Mouse (Mus musculus): ENCODE data around the gene Cel. TPM values are rescaled to one million over a fixed set of nuclear protein-coding genes. Genes with fewer than 3 reads are reported as not detected.

Gene Cel
- polyA plus RNA-seq, 1 experiment from 2014 or later, result 0.05 TPM

DNA sequence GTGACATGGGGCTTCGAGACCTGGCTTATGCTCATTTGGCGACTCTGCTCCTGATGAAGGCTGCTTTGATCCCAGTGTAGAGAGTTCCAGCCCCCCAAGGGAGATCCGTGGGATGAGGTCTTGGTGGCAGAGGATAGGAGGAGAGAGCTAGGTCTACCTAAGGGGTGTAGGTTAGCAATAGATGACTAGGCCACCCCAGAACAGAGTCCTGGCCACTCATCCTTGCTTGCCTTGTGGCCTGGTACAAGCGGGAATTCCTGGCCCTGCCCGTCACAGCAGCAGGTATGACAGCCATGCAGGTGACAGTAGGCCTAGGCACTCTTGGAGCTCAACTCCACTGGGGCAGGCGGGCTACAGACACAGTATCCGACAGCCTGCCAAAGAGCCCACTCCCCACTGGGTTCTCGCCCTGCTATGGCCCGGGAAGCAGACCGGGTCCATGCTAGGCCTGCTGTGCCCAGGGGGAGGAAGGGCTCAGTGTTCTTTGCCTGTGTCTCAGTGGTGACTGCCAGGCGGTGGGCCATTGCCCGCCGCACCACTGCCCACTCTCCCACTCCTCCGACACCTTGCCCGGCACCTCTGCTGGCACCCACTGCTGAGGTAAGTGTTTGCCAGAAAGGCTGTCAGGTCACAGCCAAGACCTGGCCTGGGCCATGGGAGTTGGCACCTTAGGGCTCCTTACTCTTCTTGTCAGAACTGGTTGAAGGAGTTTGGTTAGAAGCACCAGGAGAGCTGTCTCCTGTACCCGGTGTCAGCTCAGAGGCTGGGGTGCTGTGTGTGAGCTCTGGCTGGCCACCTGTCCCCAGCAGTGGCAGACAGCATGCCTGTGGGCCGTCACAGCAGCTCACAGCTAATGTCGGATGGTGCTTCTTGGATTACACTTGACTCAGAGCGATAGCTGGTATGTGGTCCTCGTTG lies 35.5 kb downstream of the Cel start:
- Histone ChIP-seq H3K4me1 (replicated peaks) (peaks cover 37% of the 10 kb centered on the region), H3K36me3 (no peaks in the 10 kb centered on the region), H3K4me2 (no peak overlapping the region), H3K4me3 (replicated peaks) (no peak overlapping the region), H3K9me3 (replicated peaks) (no peaks in the 10 kb centered on the region), H3K27ac (no peak overlapping the region), H3K27me3 (no peaks in the 10 kb centered on the region), H3K9ac (no peak overlapping the region)
- ATAC-seq (ENCODE audit: low read depth) (no peak), DNase-seq (no peak)
- 75% methylated on average over 20 of the region's 20 CpGs for WGBS (ENCODE audit: insufficient replicate concordance)

DNA sequence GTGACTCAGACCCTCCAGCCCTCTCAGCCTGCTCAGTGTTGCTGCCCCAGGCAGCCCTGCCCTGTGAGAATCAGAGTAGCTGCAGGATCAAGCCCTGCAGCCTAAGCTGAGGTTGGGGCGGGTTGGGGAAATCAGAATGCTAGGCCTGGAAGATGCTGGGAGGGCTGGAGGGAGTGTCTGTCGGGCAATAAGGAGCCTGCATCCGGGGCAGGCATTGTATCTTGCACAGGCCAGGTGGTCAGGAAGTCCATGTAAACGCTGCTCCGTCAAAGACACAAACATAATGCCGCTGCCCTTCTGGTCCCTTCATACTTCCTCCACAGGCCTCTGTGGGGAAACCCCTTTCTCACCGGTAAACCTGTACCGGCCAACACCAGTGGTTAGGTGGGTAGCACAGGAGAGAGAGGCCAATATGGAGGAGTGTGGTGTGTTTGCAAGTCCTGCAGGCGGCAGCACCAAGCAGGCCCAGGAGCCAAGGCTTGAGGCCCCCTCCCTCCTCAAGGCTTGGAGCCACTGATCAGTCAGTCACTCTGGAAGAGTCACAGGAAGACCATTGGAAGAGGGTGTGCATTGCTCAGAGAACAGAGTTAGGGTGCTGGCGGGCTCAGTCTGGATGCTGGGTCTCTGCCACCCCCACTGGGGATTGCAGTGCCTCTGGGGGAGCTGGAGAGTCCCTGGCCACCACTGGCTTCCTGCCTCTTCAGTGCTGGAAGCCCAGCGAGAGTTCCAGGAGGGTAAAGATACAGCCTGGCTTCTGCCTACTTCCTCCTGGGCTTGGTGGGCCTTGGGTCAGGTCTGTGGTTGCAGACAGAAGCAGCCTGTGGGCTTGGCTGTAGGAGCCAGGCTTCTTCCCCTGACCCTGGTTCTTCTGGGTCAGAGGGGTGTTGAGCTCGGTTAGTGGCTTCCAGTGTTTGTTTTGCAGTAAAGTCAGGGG lies 37.0 kb downstream of the Cel start:
- Histone ChIP-seq H3K4me2 (no peak overlapping the region), H3K4me3 (replicated peaks) (no peak overlapping the region), H3K27ac (peak overlapping the region; percentile 51; the same call in 1 of the 2 replicates), H3K27me3 (no peaks in the 10 kb centered on the region), H3K36me3 (no peaks in the 10 kb centered on the region), H3K9ac (no peak overlapping the region), H3K4me1 (replicated peaks) (peaks cover 29% of the 10 kb centered on the region), H3K9me3 (replicated peaks) (no peaks in the 10 kb centered on the region)
- ATAC-seq (ENCODE audit: low read depth), result no peak
- DNase-seq, result no peak
- 26% methylated on average over 12 of the region's 12 CpGs for WGBS (ENCODE audit: insufficient replicate concordance)

- Histone ChIP-seq H3K4me3 (replicated peaks) (no peak overlapping the region), H3K9me3 (replicated peaks) (no peaks in the 10 kb centered on the region), H3K27ac (peak overlapping the region; percentile 51), H3K36me3 (no peaks in the 10 kb centered on the region), H3K4me1 (replicated peaks) (peaks cover 29% of the 10 kb centered on the region), H3K27me3 (no peaks in the 10 kb centered on the region), H3K9ac (no peak overlapping the region), H3K4me2 (no peak overlapping the region)
- DNase-seq (peak; percentile 71), ATAC-seq (ENCODE audit: low read depth) (peak; percentile 75)
- 20% methylated on average over 11 of the region's 11 CpGs for WGBS (ENCODE audit: insufficient replicate concordance)
Observed at GRCm38 (mm10) chr2:28525219-28525942, 37.8 kb downstream of the Cel start.

GRCm38 (mm10) chr2:28524406-28524805 lies 38.8 kb downstream of the Cel start:
- Histone ChIP-seq H3K36me3 (no peaks in the 10 kb centered on the region), H3K9ac (no peak overlapping the region), H3K4me1 (replicated peaks) (peaks cover 29% of the 10 kb centered on the region), H3K9me3 (replicated peaks) (no peaks in the 10 kb centered on the region), H3K4me2 (no peak overlapping the region), H3K4me3 (replicated peaks) (no peak overlapping the region), H3K27me3 (no peaks in the 10 kb centered on the region), H3K27ac (peak overlapping the region; percentile 34; the same call in 1 of the 2 replicates)
- WGBS (ENCODE audit: insufficient replicate concordance), result 76% methylated on average over 10 of the region's 10 CpGs
- ATAC-seq (ENCODE audit: low read depth), result no peak
- DNase-seq, result no peak

GRCm38 (mm10) chr2:28523643-28524117 lies 39.5 kb downstream of the Cel start:
- H3K9ac ChIP-seq, result no peak overlapping the region

DNA sequence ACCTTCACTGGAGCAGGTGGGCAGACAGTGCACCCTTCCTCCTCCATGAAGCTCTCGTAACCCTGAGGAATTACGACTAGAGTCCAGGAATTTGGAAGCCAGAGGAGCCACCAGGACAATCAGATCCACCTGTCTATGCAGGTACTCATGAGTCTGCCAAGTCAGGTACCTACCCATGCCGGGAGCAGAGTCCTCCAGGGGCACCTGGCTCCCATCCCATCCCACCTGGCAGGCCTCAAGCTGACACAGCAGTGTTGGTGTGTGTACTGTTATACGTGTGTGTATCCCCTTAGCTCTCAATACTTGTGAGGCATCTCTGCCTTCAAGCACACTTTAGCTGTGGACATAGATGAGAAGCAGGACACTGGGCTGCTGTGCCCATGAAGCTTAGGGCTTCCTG lies 41.0 kb downstream of the Cel start:
- ATAC-seq (ENCODE audit: low read depth) (no peak), DNase-seq (no peak)
- Histone ChIP-seq H3K27me3 (no peaks in the 10 kb centered on the region), H3K4me1 (replicated peaks) (peaks cover 29% of the 10 kb centered on the region), H3K4me2 (no peak overlapping the region), H3K9ac (no peak overlapping the region), H3K4me3 (replicated peaks) (no peak overlapping the region), H3K27ac (no peak overlapping the region), H3K9me3 (replicated peaks) (no peaks in the 10 kb centered on the region), H3K36me3 (no peaks in the 10 kb centered on the region)
- 59% methylated on average over 4 of the region's 4 CpGs for WGBS (ENCODE audit: insufficient replicate concordance)

More at GRCm38 (mm10) chr2:28523643-28524117, 39.5 kb downstream of the Cel start:
- no peak overlapping the region for H3K4me3 ChIP-seq (replicated peaks)
- no peak overlapping the region for H3K27ac ChIP-seq
- H3K27me3 ChIP-seq, result no peaks in the 10 kb centered on the region
- no peak overlapping the region for H3K4me2 ChIP-seq
- no peaks in the 10 kb centered on the region for H3K36me3 ChIP-seq
- 54% methylated on average over 5 of the region's 5 CpGs for WGBS (ENCODE audit: insufficient replicate concordance)
- DNase-seq, result peak; percentile 47
- ATAC-seq (ENCODE audit: low read depth), result peak; percentile 64
- peaks cover 29% of the 10 kb centered on the region for H3K4me1 ChIP-seq (replicated peaks)
- H3K9me3 ChIP-seq (replicated peaks), result no peaks in the 10 kb centered on the region

- H3K9ac ChIP-seq, result no peak overlapping the region
- 71% methylated on average over 6 of the region's 6 CpGs for whole genome bisulfite sequencing (ENCODE audit: insufficient replicate concordance)
- no peak overlapping the region for H3K27ac ChIP-seq
- no peak for DNase-seq
- H3K4me2 ChIP-seq, result no peak overlapping the region
- H3K4me1 ChIP-seq (replicated peaks), result peaks cover 29% of the 10 kb centered on the region
- H3K36me3 ChIP-seq, result no peaks in the 10 kb centered on the region
- no peak overlapping the region for H3K4me3 ChIP-seq (replicated peaks)
- no peak for ATAC-seq (ENCODE audit: low read depth)
- no peaks in the 10 kb centered on the region for H3K27me3 ChIP-seq
- H3K9me3 ChIP-seq (replicated peaks), result no peaks in the 10 kb centered on the region
Observed at GRCm38 (mm10) chr2:28521571-28522151, 41.5 kb downstream of the Cel start.

DNA sequence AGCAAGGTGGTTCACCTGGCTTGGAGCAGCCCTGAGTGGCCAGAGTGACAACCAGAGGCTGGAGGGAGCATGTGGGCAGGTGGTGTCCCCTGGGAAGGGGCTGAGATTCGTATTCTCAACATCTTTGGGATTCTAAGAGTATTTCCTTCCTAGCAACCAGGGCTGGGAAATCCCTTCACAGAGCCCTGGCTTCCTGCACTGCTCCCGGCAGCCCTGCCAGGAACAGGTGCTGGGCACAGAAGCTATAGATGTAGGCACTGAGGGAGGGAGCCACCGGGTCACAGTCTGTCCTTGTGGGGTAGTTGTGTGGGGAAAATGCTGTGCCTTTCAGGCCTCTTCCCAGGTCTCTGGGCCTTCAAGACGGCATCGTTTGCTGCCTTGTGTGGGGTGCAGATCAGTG lies 42.6 kb downstream of the Cel start:
- no peaks in the 10 kb centered on the region for H3K27me3 ChIP-seq
- no peak overlapping the region for H3K9ac ChIP-seq
- 65% methylated on average over 5 of the region's 5 CpGs for WGBS (ENCODE audit: insufficient replicate concordance)
- H3K9me3 ChIP-seq (replicated peaks), result no peaks in the 10 kb centered on the region
- no peak overlapping the region for H3K4me3 ChIP-seq (replicated peaks)
- no peaks in the 10 kb centered on the region for H3K36me3 ChIP-seq
- peaks cover 20% of the 10 kb centered on the region for H3K4me1 ChIP-seq (replicated peaks)
- no peak overlapping the region for H3K27ac ChIP-seq
- no peak for ATAC-seq (ENCODE audit: low read depth)
- DNase-seq, result no peak
- H3K4me2 ChIP-seq, result no peak overlapping the region

- Histone ChIP-seq H3K9me3 (replicated peaks) (no peaks in the 10 kb centered on the region), H3K27me3 (peaks cover 16% of the 10 kb centered on the region), H3K9ac (no peak overlapping the region), H3K4me3 (replicated peaks) (no peak overlapping the region), H3K27ac (no peak overlapping the region), H3K4me1 (replicated peaks) (peaks cover 9% of the 10 kb centered on the region), H3K4me2 (no peak overlapping the region), H3K36me3 (no peaks in the 10 kb centered on the region)
- DNase-seq (no peak), ATAC-seq (ENCODE audit: low read depth) (no peak)
- WGBS (ENCODE audit: insufficient replicate concordance), result 72% methylated on average over 2 of the region's 2 CpGs
Observed at GRCm38 (mm10) chr2:28518231-28518630, 45.0 kb downstream of the Cel start.

DNA sequence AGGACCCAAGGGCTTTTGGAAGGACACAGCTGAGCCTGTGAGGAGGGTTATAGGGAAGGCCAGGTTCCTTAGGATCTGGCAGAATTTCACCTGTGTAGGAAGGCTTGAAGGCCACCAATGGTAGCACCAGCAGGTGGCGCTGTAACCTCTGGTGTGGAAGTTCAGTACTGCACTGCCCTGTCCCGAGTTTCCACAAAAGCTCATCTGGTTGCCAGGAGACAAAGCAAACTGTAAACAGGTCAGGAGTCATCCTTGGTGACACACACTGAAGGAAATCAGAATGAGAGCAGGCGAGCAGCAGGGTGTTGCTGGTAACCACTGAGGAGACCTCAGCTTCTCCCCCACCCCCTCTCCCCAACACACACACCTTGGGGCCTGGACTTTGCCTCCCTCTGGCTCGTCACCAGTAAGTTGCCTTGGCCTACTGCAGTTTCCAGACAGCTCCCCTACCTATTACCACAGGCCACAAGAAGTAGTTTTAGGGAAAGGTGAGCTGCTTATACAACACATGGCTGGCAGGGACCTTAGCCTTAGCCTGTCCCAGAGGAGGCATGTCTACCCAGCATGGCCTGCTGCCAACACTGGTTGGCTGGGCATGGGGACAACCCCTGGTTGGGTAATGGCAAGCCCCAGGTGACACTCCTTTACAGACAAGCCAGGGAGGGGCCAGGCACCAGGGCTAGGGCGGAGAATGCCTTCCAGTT lies 45.8 kb downstream of the Cel start:
- no peak overlapping the region for H3K27ac ChIP-seq

More for the DNA sequence above, 45.8 kb downstream of the Cel start:
- Histone ChIP-seq H3K9me3 (replicated peaks) (no peaks in the 10 kb centered on the region), H3K27me3 (peaks cover 25% of the 10 kb centered on the region), H3K4me3 (replicated peaks) (no peak overlapping the region), H3K4me1 (replicated peaks) (peaks cover 14% of the 10 kb centered on the region), H3K9ac (no peak overlapping the region), H3K36me3 (no peaks in the 10 kb centered on the region), H3K4me2 (no peak overlapping the region)
- ATAC-seq (ENCODE audit: low read depth) (peak; percentile 61), DNase-seq (peak; percentile 60)
- 31% methylated on average over 5 of the region's 5 CpGs for WGBS (ENCODE audit: insufficient replicate concordance)
